Mouse (Mus musculus) liver, postnatal 0 days (tissue): ENCODE results near the gene Zic2.

ENCODE experiments used
- CTCF ChIP-seq: sonication (generic); IDR thresholded peaks from 2 replicates; pipeline ENCODE4 v1.5.1; 2016; ENCODE audit warnings: antibody characterized with exemption, low read depth
- EP300 ChIP-seq: IDR thresholded peaks from 2 replicates; pipeline ENCODE4 v1.6.1; 2016; ENCODE audit warnings: antibody characterized with exemption, low read depth, mild to moderate bottlenecking

DNA sequence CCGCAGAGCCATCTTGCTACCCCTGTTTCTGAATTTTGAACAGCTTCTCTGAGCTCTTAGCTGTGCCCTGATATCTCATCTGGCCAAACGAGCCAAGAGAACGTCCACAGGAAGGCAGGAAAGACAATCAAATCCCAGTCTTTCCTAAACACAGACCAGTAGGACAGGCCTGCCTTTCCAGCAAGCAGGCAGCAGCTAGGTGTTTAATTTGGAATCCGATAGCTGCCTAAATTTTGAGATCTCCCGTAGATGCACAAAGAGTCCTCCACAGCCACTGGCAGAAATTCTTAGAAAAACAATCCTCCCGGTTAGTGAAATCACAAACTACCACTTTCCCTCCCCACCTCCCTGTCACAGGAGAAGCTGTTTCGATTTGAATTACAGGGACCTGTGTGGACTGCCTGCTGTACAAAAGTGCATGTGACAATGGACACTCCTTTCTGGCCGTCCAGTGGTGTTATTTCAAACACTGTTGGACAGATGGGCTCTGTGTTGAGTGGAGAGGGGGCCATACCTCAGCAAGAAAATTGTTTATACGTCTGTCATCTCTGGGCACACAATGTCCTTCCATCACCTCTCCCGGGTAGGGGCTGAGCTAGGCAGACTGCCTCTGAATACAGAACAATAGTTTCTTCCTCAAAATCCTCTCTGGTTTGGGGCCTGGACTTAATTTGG is 48.6 kb upstream of the Zic2 start:
- TF ChIP-seq EP300 = no peak
- no peak for TF ChIP-seq CTCF
